Mouse (Mus musculus): ENCODE data around the gene Osbpl10.
"Not testable (repeated sequence)": the region's sequence is repeated elsewhere in the genome, so short reads cannot be mapped to it uniquely, and the experiment has no call there.

Gene Osbpl10

GRCm38 (mm10) chr9:115031046-115031445 lies 52.7 kb downstream of the Osbpl10 start:
- DNase-seq (ENCODE audit: low spot score in 2 of 2) = not testable (repeated sequence)

- DNase-seq (ENCODE audit: low spot score in 2 of 2) = no peak
These were observed 54.4 kb downstream of the Osbpl10 start for GRCm38 (mm10) chr9:115032786-115033185.

GRCm38 (mm10) chr9:115034271-115034670 lies 55.9 kb downstream of the Osbpl10 start:
- DNase-seq (ENCODE audit: low spot score in 2 of 2) = no peak

- no peak for DNase-seq (ENCODE audit: low spot score in 2 of 2)
These were observed 56.4 kb downstream of the Osbpl10 start for GRCm38 (mm10) chr9:115034788-115035187.

- DNase-seq (ENCODE audit: low spot score in 2 of 2) = no peak
These were observed 59.8 kb downstream of the Osbpl10 start for GRCm38 (mm10) chr9:115038215-115038614.

- DNase-seq (ENCODE audit: low spot score in 2 of 2) = no peak
These were observed 60.3 kb downstream of the Osbpl10 start for GRCm38 (mm10) chr9:115038686-115039085.

GRCm38 (mm10) chr9:115039245-115039644 lies 60.9 kb downstream of the Osbpl10 start:
- no peak for DNase-seq (ENCODE audit: low spot score in 2 of 2)

GRCm38 (mm10) chr9:115042571-115042970 lies 64.2 kb downstream of the Osbpl10 start:
- no peak for DNase-seq (ENCODE audit: low spot score in 2 of 2)

- no peak for DNase-seq (ENCODE audit: low spot score in 2 of 2)
These were observed 64.8 kb downstream of the Osbpl10 start for GRCm38 (mm10) chr9:115042971-115043706.

- DNase-seq (ENCODE audit: low spot score in 2 of 2) = peak in 1 of 2 experiments; percentile 48
These were observed 65.8 kb downstream of the Osbpl10 start for GRCm38 (mm10) chr9:115043881-115044770.

- DNase-seq (ENCODE audit: low spot score in 2 of 2) = no peak
These were observed 66.9 kb downstream of the Osbpl10 start for GRCm38 (mm10) chr9:115045087-115045800.

- no peak for DNase-seq (ENCODE audit: low spot score in 2 of 2)
These were observed 68.3 kb downstream of the Osbpl10 start for GRCm38 (mm10) chr9:115046701-115047100.

- no peak for DNase-seq (ENCODE audit: low spot score in 2 of 2)
These were observed 70.0 kb downstream of the Osbpl10 start for GRCm38 (mm10) chr9:115048340-115048739.

GRCm38 (mm10) chr9:115048861-115049260 lies 70.5 kb downstream of the Osbpl10 start:
- DNase-seq (ENCODE audit: low spot score in 2 of 2) = no peak

GRCm38 (mm10) chr9:115049981-115050720 lies 71.8 kb downstream of the Osbpl10 start:
- DNase-seq (ENCODE audit: low spot score in 2 of 2) = no peak

- no peak for DNase-seq (ENCODE audit: low spot score in 2 of 2)
These were observed 73.6 kb downstream of the Osbpl10 start for GRCm38 (mm10) chr9:115051976-115052375.

- DNase-seq (ENCODE audit: low spot score in 2 of 2) = no peak
These were observed 75.4 kb downstream of the Osbpl10 start for GRCm38 (mm10) chr9:115053779-115054178.

- DNase-seq (ENCODE audit: low spot score in 2 of 2) = no peak
These were observed 76.9 kb downstream of the Osbpl10 start for GRCm38 (mm10) chr9:115055041-115055830.

GRCm38 (mm10) chr9:115058806-115059205 lies 80.4 kb downstream of the Osbpl10 start:
- no peak for DNase-seq (ENCODE audit: low spot score in 2 of 2)

GRCm38 (mm10) chr9:115064834-115065233 lies 86.5 kb downstream of the Osbpl10 start:
- DNase-seq (ENCODE audit: low spot score in 2 of 2) = no peak

- no peak for DNase-seq (ENCODE audit: low spot score in 2 of 2)
These were observed 88.7 kb downstream of the Osbpl10 start for GRCm38 (mm10) chr9:115067071-115067470.

Measured in natural killer cell, adult 2 months (primary cell).